Mouse (Mus musculus): ENCODE data around the gene Gm525.
"Not testable (repeated sequence)": the region's sequence is repeated elsewhere in the genome, so short reads cannot be mapped to it uniquely, and the experiment has no call there.

Gm525 gene

DNA sequence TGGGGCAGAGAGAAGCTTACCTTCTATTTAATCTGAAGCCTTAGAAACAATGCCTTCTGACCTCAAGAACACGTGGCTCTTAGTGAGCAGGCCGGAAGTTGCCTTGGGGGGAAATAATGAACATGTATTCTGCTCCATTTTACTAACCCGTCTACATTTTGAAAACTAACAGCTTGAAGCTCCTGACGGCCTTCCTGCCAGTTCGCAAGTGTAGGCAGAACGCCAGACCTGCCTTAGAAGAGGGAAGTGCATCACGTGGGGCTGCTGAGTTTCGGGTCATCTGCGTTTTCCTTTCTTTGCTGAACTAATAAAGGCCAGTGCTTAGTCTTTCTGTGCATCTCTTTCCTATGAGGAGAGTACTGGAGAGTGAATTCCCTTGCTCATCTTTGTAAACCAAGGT, 19.1 kb downstream of the Gm525 start:
- no peak for TF ChIP-seq POU5F1 (IDR thresholded peaks at IDR 0.05; ENCODE audit: borderline replicate concordance, low read length)
- TF ChIP-seq NANOG (IDR thresholded peaks at IDR 0.05; ENCODE audit: borderline replicate concordance, low read length): no peak
- TF ChIP-seq CTCF (conservative IDR thresholded peaks at IDR 0.05; ENCODE audit: low read length): no peak
- H3K4me3 ChIP-seq (replicated peaks; ENCODE audit: low read length): no peak overlapping the region
- no peaks in the 10 kb centered on the region for H3K27me3 ChIP-seq (ENCODE audit: insufficient read depth, low read length)
- H3K9me3 ChIP-seq (ENCODE audit: low read length): no peaks in the 10 kb centered on the region
- H3K36me3 ChIP-seq (ENCODE audit: insufficient read depth, low read length): no peaks in the 10 kb centered on the region
- H3K4me1 ChIP-seq (replicated peaks; ENCODE audit: low read depth, low read length): peaks cover 22% of the 10 kb centered on the region

DNA sequence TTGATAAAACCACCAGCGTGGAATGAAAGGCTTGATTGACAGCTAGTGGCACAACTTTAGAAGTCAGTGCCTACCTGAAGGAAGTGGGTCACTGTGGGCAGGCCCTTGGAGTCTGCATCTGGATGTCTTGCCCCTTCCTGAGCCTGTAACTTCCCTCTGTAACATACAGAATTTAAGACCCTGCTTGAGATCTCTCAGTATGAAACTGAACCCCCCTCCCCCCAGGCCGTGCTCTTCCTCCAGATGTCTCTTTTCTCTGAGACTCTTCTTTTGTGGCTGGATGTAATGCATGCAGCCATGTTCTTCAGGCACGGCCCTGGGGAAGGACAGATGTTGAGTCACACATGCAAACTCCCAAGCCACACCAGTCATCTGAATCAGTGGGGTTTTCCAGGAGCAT, 21.7 kb downstream of the Gm525 start:
- Histone ChIP-seq H3K9me3 (ENCODE audit: low read length) (no peaks in the 10 kb centered on the region), H3K36me3 (ENCODE audit: insufficient read depth, low read length) (no peaks in the 10 kb centered on the region), H3K27me3 (ENCODE audit: insufficient read depth, low read length) (no peaks in the 10 kb centered on the region), H3K4me1 (replicated peaks; ENCODE audit: low read depth, low read length) (peaks cover 38% of the 10 kb centered on the region), H3K4me3 (replicated peaks; ENCODE audit: low read length) (no peak overlapping the region)
- TF ChIP-seq NANOG (IDR thresholded peaks at IDR 0.05; ENCODE audit: borderline replicate concordance, low read length) (no peak), CTCF (conservative IDR thresholded peaks at IDR 0.05; ENCODE audit: low read length) (no peak), POU5F1 (IDR thresholded peaks at IDR 0.05; ENCODE audit: borderline replicate concordance, low read length) (no peak)

DNA sequence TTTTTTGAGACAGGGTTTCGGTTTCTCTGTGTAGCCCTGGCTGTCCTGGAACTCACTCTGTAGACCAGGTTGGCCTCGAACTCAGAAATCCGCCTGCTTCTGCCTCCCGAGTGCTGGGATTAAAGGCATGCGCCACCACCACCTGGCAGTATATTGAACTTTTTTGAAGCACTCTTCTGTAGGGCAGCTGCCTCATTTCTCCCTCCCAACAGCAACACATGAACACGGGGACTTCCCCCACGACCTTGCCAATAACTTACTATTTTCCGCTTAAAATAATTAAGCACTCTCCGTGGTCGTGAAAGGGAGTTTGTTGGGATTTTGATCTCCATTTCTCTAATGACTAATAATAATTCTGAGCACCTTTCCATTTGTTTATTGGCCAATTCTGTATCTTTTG, 23.7 kb downstream of the Gm525 start:
- H3K36me3 ChIP-seq (ENCODE audit: insufficient read depth, low read length); H3K9me3 ChIP-seq (ENCODE audit: low read length); H3K4me3 ChIP-seq (replicated peaks; ENCODE audit: low read length); H3K27me3 ChIP-seq (ENCODE audit: insufficient read depth, low read length): not testable (repeated sequence)
- H3K4me1 ChIP-seq (replicated peaks; ENCODE audit: low read depth, low read length): peaks cover 55% of the 10 kb centered on the region

DNA sequence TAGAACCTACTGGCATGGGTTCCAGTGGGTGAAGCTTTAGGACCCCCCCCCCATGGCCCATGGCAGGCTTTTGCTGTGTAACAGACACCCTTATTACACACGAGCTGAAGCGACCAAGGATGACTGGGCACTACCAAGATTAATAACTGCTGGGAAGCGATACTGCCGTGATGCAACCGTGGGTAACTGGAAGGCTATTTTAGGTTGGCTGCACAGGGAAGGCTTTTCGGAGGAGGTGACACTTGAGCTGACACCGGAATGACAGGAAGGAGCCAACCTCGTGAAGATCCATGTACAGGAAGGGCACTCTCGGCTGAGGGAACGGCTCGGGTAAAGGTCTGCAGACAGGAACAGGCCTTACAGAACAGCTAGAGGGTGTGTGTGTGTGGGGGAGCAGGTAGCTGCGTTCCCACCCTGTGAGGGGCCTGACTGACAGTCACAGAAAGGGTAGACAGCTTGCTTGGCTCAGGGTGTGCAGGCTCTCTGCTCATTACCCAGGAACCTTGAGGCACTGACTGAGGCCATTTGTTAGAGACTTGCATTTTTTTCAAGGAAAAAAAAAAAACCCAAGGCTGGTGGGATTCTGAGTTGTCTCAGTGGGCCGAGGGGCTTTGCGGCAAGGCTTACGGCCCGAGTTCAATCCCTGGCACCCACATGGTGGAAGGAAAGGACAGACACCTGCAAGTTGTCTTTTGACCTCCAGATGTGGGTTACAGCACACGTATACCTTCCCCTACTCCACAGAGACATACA, 24.6 kb downstream of the Gm525 start:
- Histone ChIP-seq H3K9me3 (ENCODE audit: low read length) (no peaks in the 10 kb centered on the region), H3K4me3 (replicated peaks; ENCODE audit: low read length) (no peak overlapping the region), H3K36me3 (ENCODE audit: insufficient read depth, low read length) (no peaks in the 10 kb centered on the region), H3K27me3 (ENCODE audit: insufficient read depth, low read length) (peaks cover 5% of the 10 kb centered on the region), H3K4me1 (replicated peaks; ENCODE audit: low read depth, low read length) (peaks cover 62% of the 10 kb centered on the region)
- TF ChIP-seq CTCF (conservative IDR thresholded peaks at IDR 0.05; ENCODE audit: low read length) (no peak), NANOG (IDR thresholded peaks at IDR 0.05; ENCODE audit: borderline replicate concordance, low read length) (no peak), POU5F1 (IDR thresholded peaks at IDR 0.05; ENCODE audit: borderline replicate concordance, low read length) (no peak)

DNA sequence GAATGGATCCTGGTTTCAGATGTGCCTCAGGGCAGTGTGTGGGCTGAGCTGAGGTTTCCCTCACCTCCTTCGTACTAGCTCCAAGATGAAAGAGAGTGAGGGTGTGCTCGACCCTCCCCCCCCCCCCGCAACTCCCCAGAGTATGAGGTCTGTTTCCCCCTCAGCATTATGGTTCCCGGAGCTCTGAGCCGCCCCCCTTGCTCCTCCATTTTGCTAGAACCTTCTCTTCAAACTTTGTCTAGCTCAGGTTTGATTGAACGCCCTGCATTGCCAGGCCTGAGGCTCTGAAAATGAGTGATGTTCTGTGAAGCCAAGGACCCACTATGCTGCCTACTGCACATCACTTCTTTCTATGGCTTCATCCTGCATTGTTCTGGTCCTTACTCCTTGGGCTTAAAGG, 25.3 kb downstream of the Gm525 start:
- H3K36me3 ChIP-seq (ENCODE audit: insufficient read depth, low read length): no peaks in the 10 kb centered on the region
- no peak for TF ChIP-seq CTCF (conservative IDR thresholded peaks at IDR 0.05; ENCODE audit: low read length)
- no peak overlapping the region for H3K4me3 ChIP-seq (replicated peaks; ENCODE audit: low read length)
- H3K27me3 ChIP-seq (ENCODE audit: insufficient read depth, low read length): peaks cover 6% of the 10 kb centered on the region
- no peaks in the 10 kb centered on the region for H3K9me3 ChIP-seq (ENCODE audit: low read length)
- peaks cover 61% of the 10 kb centered on the region for H3K4me1 ChIP-seq (replicated peaks; ENCODE audit: low read depth, low read length)

DNA sequence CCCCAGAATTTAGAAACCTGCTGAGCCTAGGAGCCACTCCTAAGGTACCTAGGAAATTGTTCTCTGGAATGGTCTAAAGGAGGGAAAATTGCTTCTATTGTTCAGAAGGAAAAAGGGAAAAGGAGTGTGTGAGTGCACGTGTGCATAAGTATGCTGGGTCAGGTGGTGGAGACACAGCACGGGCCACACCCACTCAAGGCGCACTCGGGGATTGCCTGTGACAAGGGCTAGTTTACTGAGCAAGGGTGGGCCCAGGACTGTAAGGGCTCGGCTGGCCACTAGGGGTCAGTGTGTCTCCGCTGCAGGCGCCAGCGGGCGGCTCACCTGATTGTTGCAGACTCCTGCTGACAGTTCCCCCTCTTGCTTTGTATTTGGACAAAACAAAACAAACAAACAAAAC, 26.8 kb downstream of the Gm525 start:
- TF ChIP-seq POU5F1 (IDR thresholded peaks at IDR 0.05; ENCODE audit: borderline replicate concordance, low read length): no peak
- peak; percentile 82 for TF ChIP-seq CTCF (conservative IDR thresholded peaks at IDR 0.05; ENCODE audit: low read length)
- TF ChIP-seq NANOG (IDR thresholded peaks at IDR 0.05; ENCODE audit: borderline replicate concordance, low read length): peak; percentile 63; the same call in 1 of the 2 replicates
- H3K36me3 ChIP-seq (ENCODE audit: insufficient read depth, low read length): no peaks in the 10 kb centered on the region
- peaks cover 65% of the 10 kb centered on the region for H3K4me1 ChIP-seq (replicated peaks; ENCODE audit: low read depth, low read length)
- H3K4me3 ChIP-seq (replicated peaks; ENCODE audit: low read length): no peak overlapping the region
- H3K9me3 ChIP-seq (ENCODE audit: low read length): no peaks in the 10 kb centered on the region
- peaks cover 6% of the 10 kb centered on the region for H3K27me3 ChIP-seq (ENCODE audit: insufficient read depth, low read length)

DNA sequence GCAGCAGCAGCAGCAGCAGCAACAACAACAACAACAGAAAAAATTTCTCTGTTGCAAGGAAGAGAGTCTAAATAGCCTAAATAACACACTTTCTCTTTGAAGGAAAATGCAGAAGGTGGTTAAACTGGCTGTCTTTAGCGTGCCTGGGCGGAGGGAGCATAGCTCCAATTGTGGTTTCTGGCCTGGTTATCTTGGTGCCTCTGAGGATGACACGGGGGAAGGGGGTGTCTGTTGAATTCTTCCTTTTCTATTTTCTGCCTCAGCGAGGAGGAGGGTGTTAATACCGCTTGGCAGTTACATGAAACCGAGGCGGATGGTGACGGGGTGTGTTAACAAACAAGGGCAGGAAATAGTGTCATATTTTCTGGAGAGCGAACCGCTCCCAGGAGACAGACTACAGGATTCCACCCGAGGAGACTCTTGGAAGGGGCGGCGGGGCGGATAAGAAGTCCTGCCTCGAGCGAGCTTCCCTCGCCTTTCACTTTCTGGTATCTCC, 27.2 kb downstream of the Gm525 start:
- TF ChIP-seq NANOG (IDR thresholded peaks at IDR 0.05; ENCODE audit: borderline replicate concordance, low read length) (no peak), POU5F1 (IDR thresholded peaks at IDR 0.05; ENCODE audit: borderline replicate concordance, low read length) (no peak), CTCF (conservative IDR thresholded peaks at IDR 0.05; ENCODE audit: low read length) (no peak)
- Histone ChIP-seq H3K4me3 (replicated peaks; ENCODE audit: low read length) (peak overlapping the region; percentile 27; the same call in 1 of the 2 replicates), H3K4me1 (replicated peaks; ENCODE audit: low read depth, low read length) (peaks cover 64% of the 10 kb centered on the region), H3K27me3 (ENCODE audit: insufficient read depth, low read length) (peaks cover 6% of the 10 kb centered on the region), H3K36me3 (ENCODE audit: insufficient read depth, low read length) (no peaks in the 10 kb centered on the region), H3K9me3 (ENCODE audit: low read length) (no peaks in the 10 kb centered on the region)

DNA sequence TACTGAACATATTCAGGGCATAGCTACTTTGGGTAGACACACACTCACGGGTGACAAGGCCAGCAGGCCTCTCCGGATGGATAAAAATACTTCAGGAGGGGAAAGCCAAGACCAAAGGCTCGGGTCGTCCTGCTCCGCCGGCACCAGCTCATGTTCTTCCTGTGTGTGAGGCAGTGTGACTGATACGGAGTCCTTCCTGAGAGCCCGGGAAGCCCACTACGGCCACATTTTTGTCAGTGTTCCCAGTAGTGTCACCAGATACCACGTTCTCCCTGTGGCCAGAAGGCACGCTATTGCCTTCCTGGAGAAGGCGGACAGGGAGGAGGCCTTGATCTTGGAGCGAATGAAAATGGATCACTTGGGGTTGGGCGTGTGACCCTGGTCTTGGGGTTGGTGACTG, 29.5 kb downstream of the Gm525 start:
- Histone ChIP-seq H3K4me1 (replicated peaks; ENCODE audit: low read depth, low read length) (peaks cover 83% of the 10 kb centered on the region), H3K9me3 (ENCODE audit: low read length) (no peaks in the 10 kb centered on the region), H3K36me3 (ENCODE audit: insufficient read depth, low read length) (no peaks in the 10 kb centered on the region), H3K4me3 (replicated peaks; ENCODE audit: low read length) (peak overlapping the region; percentile 13; the same call in 1 of the 2 replicates), H3K27me3 (ENCODE audit: insufficient read depth, low read length) (peaks cover 6% of the 10 kb centered on the region)
- no peak for TF ChIP-seq NANOG (IDR thresholded peaks at IDR 0.05; ENCODE audit: borderline replicate concordance, low read length)
- no peak for TF ChIP-seq POU5F1 (IDR thresholded peaks at IDR 0.05; ENCODE audit: borderline replicate concordance, low read length)

DNA sequence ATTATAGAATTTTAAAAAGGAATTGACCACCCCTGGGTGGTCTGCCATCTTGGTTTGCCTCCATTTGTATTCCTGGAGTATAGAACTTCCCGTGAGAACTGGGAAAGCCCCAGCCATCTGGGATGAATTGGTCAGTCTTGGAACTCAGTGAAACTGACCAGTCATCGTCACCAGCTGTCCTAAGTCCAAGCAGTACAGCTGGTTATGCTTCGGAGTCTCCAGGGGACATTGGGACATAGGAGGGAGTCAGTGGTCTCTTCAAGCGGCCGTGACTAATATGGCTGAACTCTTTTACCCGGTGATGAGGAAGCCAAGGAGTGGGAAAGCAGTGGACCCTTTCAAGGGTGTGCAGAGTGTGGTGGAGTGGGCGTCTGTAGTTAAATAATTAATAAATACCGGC, 31.6 kb downstream of the Gm525 start:
- Histone ChIP-seq H3K4me3 (replicated peaks; ENCODE audit: low read length) (no peak overlapping the region), H3K4me1 (replicated peaks; ENCODE audit: low read depth, low read length) (peaks cover 74% of the 10 kb centered on the region)

More for the DNA sequence above, 31.6 kb downstream of the Gm525 start:
- Histone ChIP-seq H3K27me3 (ENCODE audit: insufficient read depth, low read length) (peaks cover 8% of the 10 kb centered on the region), H3K36me3 (ENCODE audit: insufficient read depth, low read length) (no peaks in the 10 kb centered on the region), H3K9me3 (ENCODE audit: low read length) (no peaks in the 10 kb centered on the region)
- no peak for TF ChIP-seq POU5F1 (IDR thresholded peaks at IDR 0.05; ENCODE audit: borderline replicate concordance, low read length)
- no peak for TF ChIP-seq NANOG (IDR thresholded peaks at IDR 0.05; ENCODE audit: borderline replicate concordance, low read length)
- TF ChIP-seq CTCF (conservative IDR thresholded peaks at IDR 0.05; ENCODE audit: low read length): no peak
